Mouse (Mus musculus): ENCODE measurements around the gene Lgals3bp.

Lgals3bp gene

DNA sequence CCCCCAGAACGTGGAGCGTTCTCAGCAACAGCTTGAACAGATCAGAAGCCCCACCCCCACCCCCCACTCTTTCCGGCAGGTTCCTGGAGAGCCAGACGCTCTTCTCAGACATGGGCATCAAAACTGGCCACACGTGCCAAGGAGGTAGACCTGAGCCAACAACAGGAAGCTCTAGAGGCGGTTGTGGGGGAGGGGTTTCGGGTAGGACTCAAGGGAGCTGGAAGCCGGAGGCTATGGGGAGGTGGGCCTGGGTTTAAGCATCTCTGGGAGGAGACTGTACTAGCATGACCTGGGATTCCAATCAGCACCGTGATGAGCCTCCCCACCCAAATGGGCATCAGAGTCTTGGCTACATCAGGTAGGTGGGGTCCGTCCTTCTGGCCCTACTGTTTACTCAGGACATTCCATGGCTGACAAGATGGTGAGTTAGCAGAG, 41.0 kb downstream of the Lgals3bp start:
- DNase-seq, result peak; percentile 97

DNA sequence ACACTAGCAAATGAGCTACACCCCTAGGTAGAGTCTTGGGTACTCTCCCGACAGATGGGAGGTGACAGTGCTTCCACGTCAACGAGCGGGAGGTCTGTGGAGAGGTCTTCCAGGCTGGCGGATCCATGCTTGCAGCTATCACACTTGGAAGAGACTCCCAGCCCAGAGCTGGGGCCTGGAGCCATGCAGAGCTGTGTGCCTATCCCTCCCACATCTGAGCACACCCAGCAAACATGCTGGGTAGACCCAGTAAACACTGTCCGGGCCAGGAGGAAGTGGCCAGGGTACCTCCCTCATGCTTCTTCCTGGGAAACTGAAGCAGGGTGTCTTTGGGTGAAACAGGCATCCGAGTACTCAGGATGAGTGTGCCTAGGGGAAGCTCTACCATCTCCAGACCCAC, 41.4 kb downstream of the Lgals3bp start:
- peak; percentile 98 for DNase-seq

DNA sequence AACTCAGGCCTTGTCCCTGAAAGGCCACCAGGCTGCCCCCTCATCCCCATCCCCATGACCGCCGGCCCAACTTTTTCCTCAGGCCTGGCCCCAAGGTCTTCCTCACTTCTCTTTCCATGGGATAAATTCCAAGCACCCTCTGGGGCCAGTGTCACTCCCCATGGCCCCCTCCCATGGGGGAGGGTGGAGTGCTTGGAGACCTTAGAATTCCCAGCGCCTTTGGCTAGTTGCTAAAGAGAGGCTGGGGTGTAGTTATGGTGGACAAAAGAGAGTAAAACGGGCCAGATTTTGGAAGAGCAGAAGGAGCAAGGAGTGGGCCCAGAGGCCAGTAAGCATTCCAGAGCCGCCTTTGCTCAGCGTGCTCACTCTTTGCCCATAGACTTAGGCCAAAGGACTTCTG, 46.3 kb downstream of the Lgals3bp start, which contains the start of gene Timp2:
TSS of gene Timp2 (minus strand) at position 101 of the 400 bp plus-strand sequence.
- DNase-seq, result no peak

DNA sequence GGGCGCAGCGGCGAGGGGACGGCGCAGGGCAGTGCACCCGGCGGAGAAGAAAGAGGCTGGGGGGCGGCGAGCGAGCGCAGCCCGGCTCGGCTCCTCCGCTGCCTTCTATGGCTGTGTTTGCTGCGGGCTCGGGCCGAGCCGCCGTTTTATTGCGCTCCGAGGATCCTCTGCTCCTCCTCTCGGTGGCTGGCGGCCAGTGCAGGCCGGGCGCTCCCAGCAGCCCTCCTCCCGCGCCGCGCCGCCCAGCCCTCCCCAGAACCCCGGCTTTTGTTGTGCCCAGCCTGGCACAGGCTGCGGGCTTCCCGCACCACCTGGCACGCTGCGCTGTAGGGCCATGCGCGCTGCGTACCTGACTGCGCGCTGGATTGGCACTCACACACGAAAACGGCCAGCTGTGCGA, 46.7 kb downstream of the Lgals3bp start:
- DNase-seq, result peak; percentile 99

DNA sequence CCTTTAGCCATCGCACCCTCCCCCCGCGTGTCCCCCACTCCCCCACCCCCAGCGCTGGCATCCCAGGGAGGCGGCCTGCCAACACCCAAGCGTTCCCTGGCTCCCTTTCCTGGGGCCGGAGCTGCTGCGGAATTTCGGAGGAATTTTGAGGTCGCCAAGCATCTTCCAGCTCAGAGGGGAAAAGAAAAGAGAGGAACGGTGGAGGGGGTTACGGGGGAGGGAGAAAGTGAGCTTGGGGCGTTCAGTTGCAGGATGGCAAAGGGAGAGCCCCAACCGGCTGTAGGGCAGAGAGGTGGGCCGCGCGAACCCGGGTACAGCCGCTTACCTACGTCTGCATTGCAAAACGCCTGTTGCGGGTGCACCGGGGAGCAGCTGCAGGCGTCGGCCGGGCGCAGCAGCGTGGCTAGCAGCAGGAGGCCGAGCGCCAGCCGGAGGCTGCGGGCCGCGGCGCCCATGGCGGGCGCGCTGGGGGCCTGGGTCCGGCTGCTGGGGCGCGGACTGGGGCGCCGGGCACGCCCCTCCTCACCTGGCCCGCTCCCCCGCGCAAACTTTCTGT, 47.2 kb downstream of the Lgals3bp start:
- peak; percentile 96 for DNase-seq

DNA sequence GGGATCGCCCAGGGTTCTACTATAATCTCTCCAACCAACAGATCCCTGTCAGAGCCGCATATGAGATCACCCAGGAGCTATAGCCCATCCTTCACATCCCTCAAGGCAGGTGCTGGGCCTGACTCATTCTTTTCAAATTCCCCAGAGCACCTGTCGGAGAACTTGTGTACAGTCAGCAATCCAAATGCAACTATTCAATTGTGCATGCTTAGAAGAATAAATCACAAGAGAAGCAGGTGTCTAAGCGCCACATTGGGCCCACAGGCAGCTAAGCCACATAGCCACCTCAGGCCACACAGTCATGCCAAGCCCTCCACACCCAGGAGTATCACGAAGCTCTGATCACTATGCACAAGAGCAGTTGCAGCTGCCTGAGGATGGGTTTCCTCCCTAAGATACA, 52.4 kb downstream of the Lgals3bp start:
- no peak for DNase-seq

DNA sequence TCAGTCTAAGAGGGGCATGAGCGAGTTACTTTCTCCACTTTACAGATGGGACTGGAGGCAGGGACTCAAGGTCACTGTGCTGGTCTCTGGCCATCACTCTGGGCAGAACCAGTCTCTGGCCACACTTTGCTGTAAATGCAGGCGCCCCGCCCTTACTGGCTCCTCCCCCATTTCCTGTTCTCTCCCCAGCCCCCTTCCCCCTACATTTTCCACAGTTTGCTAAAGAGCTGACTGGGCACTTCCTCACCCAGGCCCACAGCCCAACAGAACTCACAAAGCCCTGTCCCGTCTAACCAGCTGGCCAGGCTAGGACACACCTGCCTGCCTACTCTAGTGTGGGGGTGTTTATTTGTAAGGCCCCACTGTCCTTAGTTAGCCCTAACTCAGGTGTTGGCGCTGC, 53.0 kb downstream of the Lgals3bp start:
- peak; percentile 98 for DNase-seq

DNA sequence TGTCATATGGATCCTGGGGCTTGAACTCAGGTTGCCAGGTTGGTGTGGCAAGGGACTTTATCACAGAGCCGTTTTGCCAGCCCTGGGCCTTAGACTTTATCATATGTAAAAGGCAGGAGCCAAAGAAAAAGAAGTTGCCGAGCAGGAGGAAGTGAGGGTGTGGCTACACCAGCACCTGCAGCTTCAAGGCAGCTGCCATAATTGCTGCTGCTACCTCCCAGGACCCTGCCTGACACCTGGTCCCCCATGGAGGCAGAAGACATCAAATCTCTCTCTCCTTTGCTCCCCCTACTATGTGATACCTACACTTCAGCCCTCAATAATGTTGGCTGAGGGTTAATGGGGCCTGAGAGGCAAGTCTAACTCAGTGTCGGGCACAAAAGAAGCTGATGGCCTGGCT, 53.5 kb downstream of the Lgals3bp start:
- no peak for DNase-seq

DNA sequence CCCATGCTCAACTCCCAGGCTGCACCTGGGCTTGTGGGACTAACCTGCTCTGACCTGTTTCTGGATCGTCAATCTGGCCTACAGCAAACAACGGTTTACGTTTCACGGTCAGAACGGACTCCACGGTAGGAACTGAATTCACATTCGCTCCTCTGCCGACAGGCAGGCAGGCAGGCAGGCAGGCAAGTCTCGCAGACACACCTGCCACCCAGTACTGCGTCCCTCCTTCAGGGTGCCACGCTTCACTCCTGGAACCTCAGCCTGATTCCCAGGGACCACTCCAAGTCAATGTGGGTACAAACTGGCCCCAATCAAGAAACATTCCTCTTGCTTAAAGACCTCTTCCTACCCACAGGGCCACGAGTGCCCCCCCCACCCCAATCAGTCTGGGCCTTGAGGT, 54.0 kb downstream of the Lgals3bp start:
- no peak for DNase-seq

DNA sequence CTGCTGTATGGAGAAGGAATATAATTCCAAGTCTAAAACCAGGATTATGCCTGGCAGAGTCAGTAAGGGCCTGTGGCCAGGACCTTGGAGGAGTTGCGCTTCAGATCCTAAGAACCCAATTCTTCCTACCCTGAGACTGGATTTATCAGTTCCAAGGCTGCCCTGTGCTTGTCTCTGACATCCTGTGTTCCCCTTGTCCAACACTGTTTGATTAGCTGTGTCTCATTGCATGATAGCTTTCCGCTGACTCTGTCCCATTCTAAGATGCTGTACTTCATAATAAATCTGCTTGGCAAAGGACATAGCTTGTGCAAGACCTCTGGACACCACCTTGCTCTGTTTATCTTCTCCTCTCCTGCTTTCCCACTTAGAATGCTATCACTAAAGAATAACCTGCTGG, 54.5 kb downstream of the Lgals3bp start:
- no peak for DNase-seq

DNA sequence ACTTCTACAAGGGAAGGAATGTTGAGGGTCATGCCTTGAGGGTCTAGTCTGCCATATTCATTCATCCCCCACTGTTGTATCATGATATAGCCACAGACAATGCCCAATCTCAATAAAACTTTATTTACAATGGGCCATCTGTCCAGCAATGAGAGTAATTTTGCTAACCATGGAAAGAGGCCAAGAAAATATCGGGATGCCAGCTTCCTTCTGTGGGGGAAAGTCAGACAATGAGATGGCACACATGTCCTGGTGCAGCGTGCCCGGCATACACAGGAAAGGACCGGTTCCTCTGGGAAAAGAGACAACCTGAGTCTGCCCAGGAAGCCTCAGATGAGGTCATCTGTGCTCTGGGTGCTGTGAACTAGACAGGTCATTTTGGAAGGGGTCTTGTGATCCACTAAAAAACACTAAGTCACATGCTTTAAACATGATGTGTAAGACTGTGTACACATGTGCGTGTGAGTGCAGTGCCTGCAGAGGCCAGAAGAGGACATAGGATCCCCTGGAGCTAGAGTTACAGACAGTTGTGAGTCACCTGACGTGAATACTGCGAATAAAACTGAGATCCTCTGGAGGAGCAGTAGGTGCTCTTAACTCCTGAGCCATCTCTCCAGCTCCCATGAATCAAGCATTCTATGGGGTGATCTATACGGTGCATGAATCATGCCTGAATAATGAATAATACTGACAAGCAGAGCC, 55.3 kb downstream of the Lgals3bp start:
- no peak for DNase-seq

DNA sequence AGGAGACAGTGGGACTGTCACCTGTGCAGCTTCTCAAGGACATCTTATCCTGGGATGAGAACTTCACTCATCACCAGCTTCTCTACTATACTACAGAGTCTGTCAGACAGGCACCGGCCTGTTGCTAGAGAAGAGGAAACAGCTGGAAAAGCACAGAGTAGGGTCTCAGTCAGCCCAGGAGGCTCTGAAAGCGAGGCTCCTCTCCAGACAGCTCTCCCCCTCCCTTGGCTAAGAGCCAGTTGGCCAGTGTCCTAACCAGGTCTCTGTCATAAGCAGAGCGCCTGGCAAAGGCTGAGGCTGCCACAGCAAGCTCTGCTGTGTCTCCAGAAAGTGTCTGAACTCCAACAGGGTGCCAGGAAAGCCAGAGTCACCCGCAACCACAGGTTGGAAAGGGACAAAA, 56.2 kb downstream of the Lgals3bp start:
- no peak for DNase-seq

DNA sequence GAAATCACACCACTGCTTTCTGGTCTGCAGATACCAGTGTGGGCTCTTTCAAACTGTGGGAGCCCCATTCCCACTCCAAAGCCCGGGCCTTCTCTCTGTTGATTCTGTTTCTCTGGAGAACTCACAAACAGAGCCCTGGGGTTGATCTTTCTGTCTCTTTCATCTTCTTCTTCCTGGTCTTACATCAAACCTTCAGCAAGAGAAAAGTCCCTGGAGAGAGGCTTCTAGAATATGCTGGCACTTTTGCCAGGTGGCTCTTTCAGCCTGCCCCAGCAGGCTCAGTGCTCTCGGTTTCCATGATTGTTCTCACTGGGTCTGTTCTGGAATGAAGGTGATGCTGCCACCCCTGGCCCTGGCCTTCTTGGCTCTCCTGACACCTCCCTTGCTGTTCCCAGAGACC, 58.3 kb downstream of the Lgals3bp start:
- no peak for DNase-seq

All from heart, adult 11 months (tissue).